Mouse (Mus musculus): Measurements from ENCODE around the gene Cyp39a1. TPM values are rescaled to one million over a fixed set of nuclear protein-coding genes. Genes with fewer than 3 reads are reported as not detected.
A peak's percentile ranks its signal among the peaks of the same experiment; 100 is the strongest.

Cyp39a1 gene
- total RNA-seq, 2 experiments from 2014 or later, result 2.6 to 3.6 TPM

- peak in 1 of 2 experiments; percentile 7 for DNase-seq
These were observed 117.3 kb downstream of the Cyp39a1 start for GRCm38 (mm10) chr17:43784531-43784930.

- no peak for DNase-seq
These were observed 121.0 kb downstream of the Cyp39a1 start for GRCm38 (mm10) chr17:43788222-43788621.

DNA sequence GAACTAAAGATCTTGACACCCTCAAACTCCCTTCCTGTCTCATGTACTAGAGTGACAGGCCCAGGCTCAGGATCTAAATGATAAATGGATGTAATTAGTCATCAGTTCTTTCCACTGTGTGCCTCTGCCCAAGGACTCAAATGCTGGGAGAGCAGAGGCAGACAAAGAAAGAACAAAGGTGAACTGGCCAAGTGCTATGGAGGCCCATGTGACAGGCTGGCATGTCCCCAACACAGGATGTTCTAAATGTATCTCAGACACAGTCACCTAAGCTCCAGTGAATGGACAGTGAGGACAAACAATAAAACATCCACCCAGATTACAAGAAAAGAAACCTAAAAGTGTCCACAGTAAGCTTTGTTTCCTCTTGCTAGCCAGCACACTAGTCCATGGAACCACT is 122.2 kb downstream of the Cyp39a1 start:
- DNase-seq, result peak; percentile 11 to 54

DNA sequence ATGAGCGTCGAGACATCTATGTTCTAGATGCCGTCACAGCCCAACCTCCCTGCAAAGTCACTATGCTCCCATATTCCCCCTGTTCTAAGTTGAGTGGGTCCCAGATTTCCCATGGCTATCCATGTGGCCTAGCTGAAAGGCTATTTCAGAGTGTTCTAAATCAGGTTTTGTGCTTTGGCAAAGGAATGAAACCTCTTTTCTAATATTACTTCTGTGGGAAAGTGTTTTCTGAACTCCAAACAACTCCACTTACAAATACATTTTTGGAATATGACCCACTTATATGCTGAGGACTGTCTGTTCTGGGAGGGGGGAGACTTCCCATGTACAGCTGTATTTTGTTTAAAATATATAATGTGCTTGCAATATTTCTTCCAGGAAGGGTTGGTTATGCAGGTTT is 124.5 kb downstream of the Cyp39a1 start:
- no peak for DNase-seq

DNA sequence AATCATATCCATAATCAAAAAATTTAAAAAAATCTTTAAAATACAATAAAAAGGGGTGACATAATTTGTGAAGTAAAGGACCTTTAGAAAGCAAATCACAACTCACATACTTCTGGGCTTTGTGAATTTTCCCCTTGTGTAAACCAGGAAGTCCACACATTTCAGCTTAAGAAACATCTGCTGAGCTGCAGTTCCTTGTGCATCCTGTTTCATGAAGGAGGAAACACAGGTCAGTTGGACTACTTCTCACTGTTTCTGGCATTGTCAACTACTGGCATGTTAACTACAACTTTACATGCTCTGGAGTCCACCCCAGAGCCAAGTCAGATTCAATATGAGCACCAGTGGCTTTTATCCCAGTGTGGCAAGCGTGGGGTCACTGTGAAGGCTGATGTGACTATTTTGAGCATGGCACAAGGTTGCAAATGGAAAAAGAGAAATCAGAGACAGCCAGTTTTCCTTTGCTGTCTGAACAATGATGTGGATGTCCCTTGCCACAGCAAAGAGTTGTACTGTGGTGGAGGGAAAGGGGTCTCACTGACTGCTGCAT is 127.6 kb downstream of the Cyp39a1 start:
- no peak for DNase-seq

Other genes with a start within 250 kb of the Cyp39a1 start
- gene Mep1a, start 164.6 kb upstream of the Cyp39a1 start, total RNA-seq (2021), result not detected
- not detected for gene Ankrd66, start 123.8 kb upstream of the Cyp39a1 start, total RNA-seq (2021)
- 10 to 100 TPM; 14.6 to 18.4 TPM for gene Pla2g7, start 99.3 kb upstream of the Cyp39a1 start, total RNA-seq (2021)
- not detected for gene Tdrd6, start 37.1 kb upstream of the Cyp39a1 start, total RNA-seq (2021)
- gene Slc25a27, start 211 bp upstream of the Cyp39a1 start, total RNA-seq (2021), result 1 to 10 TPM; 2.1 to 3.9 TPM
- 1 to 10 TPM; 3.8 to 4.0 TPM for gene Rcan2, start 133.9 kb downstream of the Cyp39a1 start, total RNA-seq (2021)

Data from adrenal gland, postnatal 36 days (tissue).